Mouse (Mus musculus): ENCODE measurements around the gene Tmbim6.
"Not testable (repeated sequence)": the region's sequence is repeated elsewhere in the genome, so short reads cannot be mapped to it uniquely, and the experiment has no call there.

Gene Tmbim6

DNA sequence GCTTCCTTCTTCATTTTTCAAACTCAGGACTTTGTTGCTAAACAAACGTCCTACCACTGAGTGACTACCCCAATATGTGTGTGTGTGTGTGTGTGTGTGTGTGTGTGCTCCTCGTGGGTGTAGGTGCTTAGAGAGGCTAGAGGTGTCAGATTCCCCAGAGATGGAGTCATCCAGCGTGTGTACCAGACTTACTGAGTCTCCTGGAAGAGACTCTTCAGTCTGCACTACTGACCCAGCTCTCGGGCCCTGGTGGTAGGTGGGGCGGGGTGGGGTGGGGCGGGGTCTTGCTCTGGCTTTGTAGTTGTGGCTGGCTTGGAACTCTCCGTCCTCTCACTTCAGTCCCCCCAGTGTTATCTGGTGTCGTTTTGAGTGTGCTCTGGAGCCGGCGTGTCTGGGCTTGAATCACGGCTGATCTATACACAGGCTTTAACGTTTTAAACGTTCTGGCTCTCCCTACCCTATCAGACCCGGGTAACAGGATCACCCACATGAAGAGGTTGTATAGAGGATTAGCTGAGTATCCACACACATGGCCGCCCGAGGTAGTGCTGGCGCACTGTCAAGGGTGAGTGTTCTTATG is 25.1 kb downstream of the Tmbim6 start:
- no peak for DNase-seq (ENCODE audit: low read depth, low spot score)

DNA sequence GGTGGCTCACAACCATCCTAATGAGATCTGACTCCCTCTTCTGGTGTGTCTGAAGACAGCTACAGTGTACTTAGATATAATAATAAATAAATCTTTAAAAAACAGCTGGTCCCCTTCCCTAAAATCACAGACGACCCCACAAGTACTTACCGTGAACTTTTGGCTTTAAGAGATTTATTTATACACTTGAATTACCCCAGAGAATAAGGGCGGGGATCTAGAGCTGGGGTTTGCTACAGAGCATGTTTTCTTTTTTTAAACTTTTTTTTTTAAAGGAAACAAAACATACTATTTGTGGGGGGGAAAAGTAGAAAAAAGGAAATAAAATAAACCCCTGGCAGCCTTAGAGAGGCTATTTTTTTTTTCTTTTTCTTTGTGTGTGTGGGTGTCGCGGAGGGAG is 27.4 kb downstream of the Tmbim6 start:
- DNase-seq (ENCODE audit: low read depth, low spot score), result no peak

DNA sequence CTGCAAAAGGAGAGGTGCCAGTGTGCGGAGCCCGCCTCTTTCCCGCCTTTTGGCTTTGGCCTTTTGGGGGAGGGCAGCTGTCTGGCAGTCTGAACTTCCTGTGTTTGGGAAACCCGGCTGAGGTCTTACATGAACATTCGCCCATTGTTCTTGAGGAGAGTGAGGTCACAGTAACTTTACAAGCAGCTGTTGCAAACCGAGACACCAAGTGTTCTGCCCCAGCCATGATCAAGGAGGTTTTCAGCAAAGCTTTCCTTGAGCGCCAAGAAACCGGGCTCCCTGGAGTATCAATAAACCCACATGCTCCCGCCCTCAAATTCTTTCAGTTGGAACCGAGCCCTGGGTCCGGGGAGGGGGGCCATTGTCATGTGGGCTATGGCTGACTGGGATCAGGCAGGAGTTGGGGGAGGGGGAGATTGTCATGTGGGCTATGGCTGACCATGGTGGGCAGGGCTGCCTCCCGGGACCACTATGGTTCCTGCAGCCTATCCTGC is 27.9 kb downstream of the Tmbim6 start:
- DNase-seq (ENCODE audit: low read depth, low spot score), result no peak

DNA sequence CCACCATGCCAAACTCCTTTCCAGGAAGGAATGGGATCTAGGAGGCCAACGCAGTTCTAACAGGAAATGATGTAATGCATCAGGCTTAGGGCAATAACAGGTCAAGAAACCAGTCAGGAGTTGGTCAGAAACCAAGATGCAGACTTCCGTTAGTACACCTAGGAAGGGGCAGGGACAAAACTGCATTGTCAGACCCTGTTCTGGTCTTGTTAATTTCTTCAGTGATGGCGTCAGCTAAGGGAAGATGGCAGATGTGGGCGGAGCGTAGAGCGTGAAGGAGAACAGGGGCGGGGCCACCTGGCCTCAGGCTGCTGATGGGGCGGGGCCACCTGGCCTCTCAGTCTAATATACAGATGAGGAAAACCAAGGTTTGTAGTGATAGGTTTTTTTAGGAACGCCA is 28.5 kb downstream of the Tmbim6 start:
- DNase-seq (ENCODE audit: low read depth, low spot score), result no peak

DNA sequence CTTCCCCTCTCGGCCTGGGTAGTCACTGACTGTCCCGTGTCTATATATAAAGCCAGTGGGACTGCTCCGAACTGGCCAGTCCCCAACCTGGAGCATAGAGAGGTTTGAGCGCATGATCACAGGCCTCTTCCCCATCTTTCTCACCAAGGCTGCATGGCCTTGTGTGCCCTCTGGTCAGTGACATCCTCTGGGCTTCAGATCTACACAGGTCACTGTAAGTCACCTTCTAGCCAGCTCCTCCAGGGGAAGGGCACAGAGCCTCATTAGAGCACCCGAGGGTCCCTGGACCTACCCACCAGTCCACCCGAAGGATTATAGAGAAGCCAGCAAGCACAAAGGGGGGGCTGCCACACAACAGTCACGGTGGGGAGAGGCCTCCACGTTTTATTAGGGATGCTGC is 29.0 kb downstream of the Tmbim6 start:
- no peak for DNase-seq (ENCODE audit: low read depth, low spot score)

DNA sequence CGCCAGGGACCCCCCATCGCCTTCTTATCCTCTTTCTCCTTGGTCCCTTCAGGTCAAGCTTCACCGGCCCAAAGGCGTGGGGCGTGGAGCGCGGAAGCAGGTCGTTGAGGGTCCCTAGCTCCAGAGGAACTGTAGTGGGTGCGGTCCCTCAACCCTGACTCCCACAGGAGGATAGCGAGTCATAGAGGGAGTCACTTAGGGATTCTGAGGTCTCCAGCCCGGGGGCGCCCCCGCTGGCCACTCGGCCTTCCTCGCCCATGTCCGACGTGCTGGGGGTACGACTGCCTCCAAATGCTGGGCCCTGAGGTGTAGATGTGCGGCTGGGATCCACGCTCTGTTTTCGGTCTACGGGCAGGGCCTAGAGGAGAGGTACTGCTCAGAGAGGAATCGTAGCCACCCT is 29.9 kb downstream of the Tmbim6 start:
- no peak for DNase-seq (ENCODE audit: low read depth, low spot score)

DNA sequence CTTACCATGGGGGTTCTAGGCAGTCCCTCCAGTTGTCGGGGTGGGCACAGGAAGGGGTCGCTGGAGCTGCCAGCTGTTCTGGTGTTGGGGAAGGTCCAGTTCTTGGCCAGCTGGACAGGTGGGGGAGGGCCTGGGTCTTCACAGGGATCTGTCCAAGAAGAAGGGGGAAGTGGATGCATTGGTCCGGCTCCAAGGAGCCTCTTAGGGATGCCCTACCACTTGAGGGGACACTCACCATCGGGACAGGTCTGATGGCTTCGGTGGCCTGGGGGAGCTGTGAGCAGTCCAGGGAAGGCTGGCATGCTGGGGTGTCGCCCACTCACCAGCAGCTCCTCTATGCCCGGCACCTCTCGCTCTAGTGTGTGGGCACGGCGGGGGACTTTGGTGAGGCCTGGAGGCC is 30.4 kb downstream of the Tmbim6 start:
- no peak for DNase-seq (ENCODE audit: low read depth, low spot score)

DNA sequence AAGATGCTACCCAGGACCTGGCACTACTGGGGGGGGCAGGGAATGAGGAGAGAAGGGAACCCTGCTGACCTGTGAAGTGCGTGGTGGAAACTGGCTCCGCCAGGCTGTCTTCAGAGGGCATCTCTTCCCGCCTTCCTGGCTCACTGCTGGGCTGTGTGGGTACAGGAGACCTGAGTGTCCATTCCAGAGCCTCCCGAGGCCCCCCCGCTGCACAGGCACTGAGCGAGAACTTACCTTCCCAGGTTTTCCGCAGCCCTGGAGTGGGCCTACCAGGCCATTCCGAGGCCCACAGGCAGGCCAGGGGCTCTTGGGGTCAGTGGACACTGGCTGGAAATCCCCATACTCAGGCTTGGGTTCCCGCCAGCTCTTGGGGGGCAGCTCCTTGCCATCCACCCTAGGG is 31.2 kb downstream of the Tmbim6 start:
- DNase-seq (ENCODE audit: low read depth, low spot score), result no peak

DNA sequence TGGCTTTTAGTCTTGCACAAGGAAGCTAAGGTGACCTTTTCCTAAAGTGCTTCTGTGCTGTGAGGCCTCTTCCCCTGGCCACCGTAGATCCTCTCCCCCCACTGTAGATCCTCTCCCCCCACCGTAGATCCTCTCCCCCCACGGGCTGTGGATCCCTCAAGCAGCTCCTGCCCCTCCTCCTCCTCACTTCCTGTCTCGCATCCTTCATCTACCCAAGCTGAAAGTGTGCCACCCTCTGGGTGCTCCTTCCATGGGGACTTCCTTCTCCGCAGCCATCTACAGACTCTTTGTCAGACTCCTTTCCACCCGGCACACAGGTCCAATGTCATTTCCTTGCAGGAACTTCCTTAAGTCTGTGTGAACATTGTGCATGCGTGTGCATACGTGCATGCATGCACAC is 37.7 kb downstream of the Tmbim6 start:
- DNase-seq (ENCODE audit: low read depth, low spot score), result no peak

DNA sequence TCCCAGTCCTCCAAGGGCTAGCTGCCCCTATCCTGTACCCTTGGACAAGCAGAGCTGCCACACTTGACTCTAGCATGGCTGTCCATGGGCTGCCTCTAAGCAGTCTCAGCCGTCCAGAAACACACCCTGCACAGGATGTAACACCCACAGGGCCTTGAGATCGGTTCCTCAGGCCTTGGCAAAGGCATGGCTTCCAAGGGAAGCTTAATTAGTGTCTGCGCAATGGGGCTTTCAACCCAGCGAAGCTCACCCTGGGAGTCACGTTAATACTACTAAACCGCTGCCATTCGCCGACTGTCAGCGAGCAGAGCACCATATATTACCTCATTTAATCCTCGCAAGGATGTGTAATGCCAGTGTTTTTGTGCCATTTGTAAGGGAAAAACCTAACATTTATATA is 38.4 kb downstream of the Tmbim6 start:
- DNase-seq (ENCODE audit: low read depth, low spot score), result no peak

DNA sequence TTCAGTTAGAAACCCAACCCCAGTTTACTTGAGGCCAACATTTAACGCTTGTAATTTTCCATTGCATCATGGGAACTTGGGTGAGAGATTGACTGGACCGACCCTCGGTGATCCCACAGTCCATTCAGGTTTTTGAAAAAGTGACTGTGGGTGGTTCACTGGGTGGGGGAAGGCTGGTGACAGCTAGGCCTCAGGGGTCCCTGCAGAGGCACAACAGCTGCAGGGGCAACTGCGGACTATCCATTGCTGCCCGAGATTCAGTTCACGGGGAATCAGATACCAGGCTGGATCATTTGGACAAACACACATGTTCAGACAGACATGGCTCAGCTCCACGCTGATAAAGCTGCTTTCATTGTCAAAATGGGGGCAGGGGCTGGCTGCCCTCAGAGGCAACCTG is 38.8 kb downstream of the Tmbim6 start:
- DNase-seq (ENCODE audit: low read depth, low spot score), result no peak

DNA sequence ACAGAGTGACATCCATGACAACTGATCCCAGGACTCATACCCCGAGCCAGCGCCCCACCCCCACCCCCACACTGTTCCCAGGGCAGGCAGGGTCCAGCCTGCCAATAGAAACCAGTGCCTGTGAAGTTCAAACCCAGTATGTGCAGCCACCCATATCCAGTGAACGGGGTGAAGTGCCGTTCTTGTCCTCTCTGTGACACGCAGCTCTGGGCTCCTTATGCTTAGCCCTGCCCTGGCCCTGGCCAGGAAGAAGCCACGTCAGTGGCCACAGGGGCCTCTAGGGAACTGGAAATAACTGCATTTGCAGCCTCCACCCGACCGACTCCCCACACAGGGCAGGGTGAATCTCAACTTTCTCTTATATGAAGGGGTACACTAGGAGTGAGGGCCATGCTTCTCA is 39.3 kb downstream of the Tmbim6 start:
- no peak for DNase-seq (ENCODE audit: low read depth, low spot score)

DNA sequence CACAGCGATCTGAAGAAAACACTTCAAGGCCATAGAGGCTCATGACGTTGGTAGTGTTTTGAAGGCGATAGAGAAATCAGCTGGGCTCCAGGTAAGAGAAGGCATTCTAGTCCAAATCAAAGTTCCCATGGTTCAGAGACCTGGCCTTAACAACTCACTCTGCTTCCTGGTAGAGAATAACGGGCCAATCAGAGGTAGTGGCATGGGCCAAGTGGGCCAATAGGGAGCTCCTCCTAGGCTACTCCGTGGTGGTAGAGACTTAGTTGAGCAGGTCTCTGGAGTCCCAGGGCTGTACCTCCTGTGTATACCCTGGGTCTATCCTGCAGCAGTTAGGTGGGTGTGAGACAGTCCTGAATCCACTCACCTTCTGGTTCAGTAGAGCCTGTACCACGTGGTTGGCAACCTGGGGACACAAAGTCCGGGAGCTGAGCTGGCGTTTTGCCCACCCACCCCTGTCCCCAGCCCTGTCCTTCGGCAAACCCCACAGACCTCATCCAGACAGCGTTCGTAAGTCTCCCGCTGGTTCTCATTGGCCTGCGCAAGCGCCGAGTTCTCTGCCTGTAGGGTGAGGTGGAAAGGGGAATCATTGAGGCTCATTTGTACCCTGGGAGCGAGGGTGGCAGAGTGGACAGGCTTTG is 40.5 kb downstream of the Tmbim6 start:
- DNase-seq (ENCODE audit: low read depth, low spot score), result no peak

DNA sequence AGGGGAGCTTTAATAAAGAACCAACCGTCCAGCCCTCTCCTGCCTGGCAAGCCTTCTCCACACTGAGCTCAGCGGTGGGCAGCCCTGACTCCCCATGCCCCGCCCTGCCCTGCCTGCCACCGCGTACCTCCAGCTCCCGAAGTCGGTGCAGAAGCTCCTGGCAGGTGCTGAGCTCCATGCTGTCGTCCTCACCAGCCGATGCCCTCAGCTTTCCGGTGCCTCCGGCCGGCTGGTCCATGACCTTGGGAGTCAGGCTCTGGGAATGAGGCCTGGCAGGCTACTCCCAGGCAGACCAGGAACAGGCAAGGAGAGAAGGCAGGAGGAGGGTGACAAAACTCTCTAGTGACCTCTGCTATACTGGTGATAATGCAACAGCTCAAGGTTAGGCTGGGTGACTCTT is 41.2 kb downstream of the Tmbim6 start:
- no peak for DNase-seq (ENCODE audit: low read depth, low spot score)

DNA sequence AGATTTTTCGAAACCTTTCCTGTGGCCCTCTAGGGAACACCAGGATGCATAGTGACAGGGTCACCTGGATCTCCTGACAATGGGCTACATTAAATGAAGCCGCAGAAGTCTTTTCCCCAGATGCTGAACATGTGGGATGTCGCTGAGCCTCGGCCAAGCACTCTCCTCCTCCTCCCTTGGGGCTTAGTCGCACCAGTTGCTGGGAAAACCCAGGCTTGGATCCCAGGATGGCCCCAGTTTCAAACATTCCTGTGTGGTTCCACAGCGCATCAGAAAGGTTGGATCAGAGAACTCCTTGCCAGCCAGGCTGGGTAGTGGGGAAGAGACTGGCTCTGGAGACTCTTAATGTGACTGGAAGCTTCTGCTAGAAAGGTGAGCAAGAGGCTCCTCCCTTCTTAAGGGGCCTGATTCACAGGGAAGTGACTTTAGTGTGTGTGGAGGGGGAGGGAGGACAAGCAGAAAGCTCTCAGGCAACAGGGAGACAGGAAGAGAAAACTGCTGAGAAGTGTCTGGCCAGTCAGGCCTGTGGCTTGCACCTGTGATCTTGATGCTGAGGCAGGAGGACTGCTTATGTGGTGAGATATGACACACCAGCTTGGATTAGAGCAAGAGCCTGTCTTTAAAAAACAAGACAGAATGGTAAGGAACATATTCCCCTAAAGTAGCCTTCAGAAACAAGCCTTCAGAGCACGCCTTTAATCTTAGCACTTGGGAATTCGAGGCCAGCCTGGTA is 46.5 kb downstream of the Tmbim6 start:
- DNase-seq (ENCODE audit: low read depth, low spot score), result no peak

DNA sequence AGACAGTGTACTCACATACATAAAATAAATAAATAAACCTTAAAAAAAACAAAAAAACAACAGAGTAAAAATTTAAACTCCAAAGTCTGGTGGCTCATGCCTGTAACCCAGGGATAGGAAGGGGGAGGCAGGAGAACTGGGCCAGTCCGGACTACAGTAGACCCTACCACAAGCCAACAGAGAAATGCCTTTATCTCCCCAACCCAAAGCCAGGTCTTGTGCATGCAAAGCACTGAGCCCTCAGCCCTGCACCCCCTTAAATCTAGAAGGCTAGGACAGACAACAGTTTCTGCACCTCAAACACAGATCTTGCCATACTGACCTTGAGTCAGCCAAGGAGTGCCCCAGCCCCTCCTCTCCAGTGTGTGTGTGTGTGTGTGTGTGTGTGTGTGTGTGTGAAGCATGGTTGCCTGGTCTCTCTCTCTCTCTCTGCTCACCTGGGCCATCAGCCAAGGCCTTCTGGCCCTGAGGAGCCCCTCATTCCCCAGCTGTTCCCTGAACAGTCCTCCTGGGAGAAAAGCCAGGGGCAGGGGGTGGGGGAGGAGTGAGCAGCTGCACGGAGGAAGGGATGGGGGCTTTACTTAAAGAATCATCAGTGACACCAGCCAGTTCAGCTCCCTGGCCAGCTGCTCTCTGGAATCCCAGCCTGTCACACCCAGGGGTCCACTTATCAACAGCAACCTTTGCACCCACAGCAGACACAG is 47.6 kb downstream of the Tmbim6 start:
- DNase-seq (ENCODE audit: low read depth, low spot score), result no peak

DNA sequence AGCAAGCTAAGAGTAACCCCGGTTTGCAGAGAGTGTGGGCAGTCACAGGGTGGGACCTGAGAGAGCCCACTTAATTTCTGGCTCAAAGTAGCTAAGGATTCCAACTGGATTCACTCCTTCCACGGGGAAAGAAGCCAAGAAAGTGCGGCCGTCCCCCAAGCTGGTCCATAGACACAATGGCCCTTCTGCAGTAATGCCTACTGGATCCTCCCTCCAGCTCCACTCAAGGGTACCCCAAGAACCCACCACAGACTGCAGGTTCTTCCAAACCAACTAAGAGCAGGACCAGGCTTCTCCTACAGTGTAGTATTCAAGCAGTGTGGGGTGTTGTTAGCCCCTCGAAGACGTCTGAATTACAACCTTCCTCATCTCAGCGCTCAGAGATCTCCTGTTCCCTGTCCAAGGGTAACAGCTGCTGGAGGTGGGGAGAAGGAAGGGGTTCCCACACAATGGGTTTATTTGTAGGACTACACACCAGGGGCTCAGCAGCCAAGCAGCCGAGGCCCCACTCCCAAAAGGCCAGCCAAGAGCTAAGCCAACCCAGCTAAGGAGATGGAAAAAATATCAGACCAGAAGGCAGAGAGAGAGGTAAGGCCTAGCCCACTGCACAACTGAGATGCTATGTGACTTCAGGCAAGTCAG is 48.3 kb downstream of the Tmbim6 start:
- no peak for DNase-seq (ENCODE audit: low read depth, low spot score)

DNA sequence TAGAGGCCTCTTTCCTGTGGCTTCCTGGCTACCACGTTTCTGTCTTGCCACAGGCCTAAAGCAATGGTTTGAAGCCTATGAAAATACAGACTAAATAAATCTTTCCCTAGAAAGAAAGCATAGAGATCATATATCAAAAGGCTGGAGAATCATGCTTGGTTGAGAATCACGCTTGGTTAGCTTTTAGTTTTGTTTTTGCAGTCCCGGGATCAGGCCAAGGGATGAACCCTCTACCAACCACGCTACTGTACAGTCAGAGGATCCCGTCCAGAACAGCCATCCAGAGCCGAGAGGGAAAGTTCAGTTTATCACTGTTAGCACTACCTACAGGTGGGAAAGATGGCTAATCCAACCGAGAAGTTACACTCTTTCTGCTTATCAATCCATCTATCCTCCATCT is 49.7 kb downstream of the Tmbim6 start:
- DNase-seq (ENCODE audit: low read depth, low spot score), result no peak

DNA sequence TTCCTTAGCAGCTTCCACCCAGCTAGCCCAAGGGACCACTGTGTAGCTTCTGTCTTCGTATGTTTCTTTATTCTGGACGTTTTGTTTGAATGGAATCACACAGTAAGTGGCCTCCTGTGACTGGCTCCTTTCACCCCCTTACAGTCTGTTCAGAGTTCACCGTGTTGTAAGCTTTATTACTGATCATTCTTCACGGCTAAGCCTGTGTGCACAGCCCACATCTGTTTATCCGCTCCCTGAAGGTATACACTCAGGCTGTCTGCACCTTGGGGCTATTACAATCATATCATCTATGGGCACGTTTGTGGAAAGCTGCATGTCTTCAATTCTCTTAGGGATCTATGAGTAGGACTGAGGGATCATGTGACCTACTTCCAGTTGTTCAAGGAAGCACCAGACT is 52.9 kb downstream of the Tmbim6 start:
- no peak for DNase-seq (ENCODE audit: low read depth, low spot score)

DNA sequence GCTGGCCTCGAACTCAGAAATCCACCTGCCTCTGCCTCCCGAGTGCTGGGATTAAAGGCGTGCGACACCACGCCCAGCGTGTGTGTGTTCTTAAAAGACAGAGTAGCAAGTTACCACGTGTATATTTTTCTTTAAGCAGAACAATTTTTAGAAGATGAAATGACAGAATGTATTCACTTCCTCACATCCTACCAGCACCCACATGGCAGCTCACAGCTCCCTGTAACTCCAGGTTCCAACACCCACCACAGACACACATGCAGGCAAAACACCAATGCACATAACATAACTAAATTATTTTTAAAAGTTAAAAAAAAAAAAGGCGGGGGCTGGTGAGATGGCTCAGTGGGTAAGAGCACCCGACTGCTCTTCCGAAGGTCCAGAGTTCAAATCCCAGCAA is 53.5 kb downstream of the Tmbim6 start:
- not testable (repeated sequence) for DNase-seq (ENCODE audit: low read depth, low spot score)

DNA sequence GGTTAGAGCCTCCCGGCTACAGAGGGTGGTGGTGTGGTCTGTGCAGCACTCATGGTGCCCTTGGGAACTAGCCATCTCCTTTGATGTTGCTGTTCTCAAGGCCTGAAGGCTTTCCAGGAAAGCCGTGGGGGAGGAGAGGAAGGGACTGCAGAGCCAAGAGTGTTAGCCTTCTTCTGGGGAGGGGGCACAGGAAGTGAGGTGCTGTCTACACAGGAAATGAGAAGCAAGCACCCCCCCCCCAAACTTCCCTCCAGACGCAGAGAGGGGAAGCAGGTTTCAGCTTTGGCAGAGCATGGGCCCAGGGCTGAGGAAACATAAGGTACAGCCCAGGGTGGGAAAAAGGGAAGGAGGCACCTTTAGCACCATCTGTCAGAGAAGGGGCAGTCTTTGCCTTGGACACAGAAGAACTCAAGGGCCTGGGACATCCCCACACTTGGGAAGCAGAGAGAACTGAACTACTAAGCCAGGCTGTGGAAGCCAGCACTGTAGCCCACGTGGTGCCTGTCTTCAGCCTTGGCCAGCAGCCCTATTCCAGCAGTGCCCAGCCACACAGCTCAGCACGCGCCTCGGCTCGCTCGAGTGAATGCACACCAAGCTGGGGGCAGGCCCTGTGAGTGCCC is 56.6 kb downstream of the Tmbim6 start:
- DNase-seq (ENCODE audit: low read depth, low spot score), result no peak
